Mouse (Mus musculus) adrenal gland, postnatal 10 days (tissue): ENCODE data around the gene Krtcap3. TPM values are rescaled to one million over a fixed set of nuclear protein-coding genes. Genes with fewer than 3 reads are reported as not detected.

Experiments used
- DNase-seq: peaks from one replicate; pipeline ENCODE4 v3.0.0; 2021; ENCODE audit warnings: mixed read lengths
- total RNA-seq, 2 experiments: library from RNA; stranded (reverse); gene quantifications; 2 replicates each; pipeline ENCODE4 v1.2.3; 2021

Gene Krtcap3
- total RNA-seq, 2 experiments from 2014 or later: 3.0 to 4.9 TPM

DNA sequence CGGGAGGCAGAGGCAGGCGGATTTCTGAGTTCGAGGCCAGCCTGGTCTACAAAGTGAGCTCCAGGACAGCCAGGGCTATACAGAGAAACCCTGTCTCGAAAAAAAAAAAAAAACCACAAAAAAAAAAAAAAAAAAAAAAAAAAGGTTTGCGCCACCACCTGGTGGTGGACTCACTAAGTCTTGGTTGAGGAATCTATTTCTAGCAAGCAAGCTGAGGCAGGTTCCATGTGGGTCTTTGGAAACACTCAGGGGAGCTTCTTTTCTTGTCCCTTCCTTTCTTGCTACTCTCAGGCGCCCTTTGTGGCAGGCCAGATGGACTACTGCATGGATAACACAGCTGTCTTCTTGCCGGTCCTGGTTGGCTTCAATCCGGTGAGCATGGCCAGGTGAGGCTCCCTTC lies 50.4 kb downstream of the Krtcap3 start:
- no peak for DNase-seq

Other genes with a start within 250 kb of the Krtcap3 start
- gene Atraid, start 203.4 kb upstream of the Krtcap3 start, total RNA-seq: 100 to 1,000 TPM; 123 to 129 TPM
- 10 to 100 TPM; 14.1 to 16.0 TPM for gene Slc5a6, start 202.8 kb upstream of the Krtcap3 start, total RNA-seq
- 10 to 100 TPM; 29.3 to 41.2 TPM for gene Cad, start 196.9 kb upstream of the Krtcap3 start, total RNA-seq
- not detected for gene Dnajc5g, start 145.4 kb upstream of the Krtcap3 start, total RNA-seq
- under 1 TPM; 0.60 to 0.76 TPM for gene Slc30a3, start 143.5 kb upstream of the Krtcap3 start, total RNA-seq
- gene Trim54, start 135.0 kb upstream of the Krtcap3 start, total RNA-seq: 10 to 100 TPM in 1 of 2 experiments, 1 to 10 TPM in 1; 3.3 to 16.1 TPM
- not detected for gene Ucn, start 112.9 kb upstream of the Krtcap3 start, total RNA-seq
- 10 to 100 TPM; 42.3 to 46.1 TPM for gene Mpv17, start 97.4 kb upstream of the Krtcap3 start, total RNA-seq
- gene Gm29609, start 71.8 kb upstream of the Krtcap3 start, total RNA-seq: 1 to 10 TPM; 1.5 to 2.8 TPM
- gene Gtf3c2, start 71.5 kb upstream of the Krtcap3 start, total RNA-seq: 10 to 100 TPM; 46.3 to 64.2 TPM
- gene Snx17, start 58.5 kb upstream of the Krtcap3 start, total RNA-seq: 10 to 100 TPM; 79.2 to 90.3 TPM
- gene Eif2b4, start 58.3 kb upstream of the Krtcap3 start, total RNA-seq: 10 to 100 TPM; 38.9 to 48.2 TPM
- 10 to 100 TPM; 23.0 to 23.7 TPM for gene Zfp513, start 49.4 kb upstream of the Krtcap3 start, total RNA-seq
- 100 to 1,000 TPM; 125 to 127 TPM for gene Ppm1g, start 31.0 kb upstream of the Krtcap3 start, total RNA-seq
- gene Nrbp1, start 10.8 kb upstream of the Krtcap3 start, total RNA-seq: 10 to 100 TPM; 79.6 to 86.2 TPM
- gene Gm9970, start 10.5 kb upstream of the Krtcap3 start, total RNA-seq: under 1 TPM in 1 of 2 experiments, not detected in 1; 0.97 TPM
- gene Ift172, start 39.4 kb downstream of the Krtcap3 start, total RNA-seq: 10 to 100 TPM; 27.7 to 36.2 TPM
- 10 to 100 TPM in 1 of 2 experiments, 1 to 10 TPM in 1; 6.8 to 10.7 TPM for gene Fndc4, start 44.4 kb downstream of the Krtcap3 start, total RNA-seq
- gene Gckr, start 45.8 kb downstream of the Krtcap3 start, total RNA-seq: 10 to 100 TPM; 14.5 to 32.1 TPM
- gene Zfp512, start 200.7 kb downstream of the Krtcap3 start, total RNA-seq: 10 to 100 TPM; 17.8 to 26.0 TPM
- gene 4930548H24Rik, start 234.0 kb downstream of the Krtcap3 start, total RNA-seq: under 1 TPM; 0.24 to 0.58 TPM
- gene Gpn1, start 243.1 kb downstream of the Krtcap3 start, total RNA-seq: 10 to 100 TPM; 22.9 to 23.3 TPM